Mouse (Mus musculus) olfactory bulb, adult 2 months (tissue): Measurements from ENCODE around the gene Syn3.

Experiments used
- CTCF ChIP-seq: fragments of 200-500 bp; IDR thresholded peaks from 2 replicates; pipeline ENCODE4 v1.5.1; 2012; ENCODE audit warnings: low read depth, mild to moderate bottlenecking, low read length, moderate library complexity; ENCODE audit not compliant: insufficient read depth
- POLR2A ChIP-seq: fragments of 200-500 bp; IDR thresholded peaks from 2 replicates; pipeline ENCODE4 v1.6.1; 2012; ENCODE audit warnings: mild to moderate bottlenecking, low read depth, low read length, moderate library complexity; ENCODE audit not compliant: insufficient read depth

- TF ChIP-seq CTCF: no peak
- TF ChIP-seq POLR2A: no peak
These were observed 129.9 kb downstream of the Syn3 start for GRCm38 (mm10) chr10:86368811-86369210.
